Mouse (Mus musculus) layer of hippocampus, postnatal 25 days (tissue): ENCODE results near the gene Olfr213. TPM values are rescaled to one million over a fixed set of nuclear protein-coding genes. Genes with fewer than 3 reads are reported as not detected.
"Not testable (repeated sequence)": the region's sequence is repeated elsewhere in the genome, so short reads cannot be mapped to it uniquely, and the experiment has no call there.

ENCODE experiments used
- DNase-seq, 2 experiments: peaks; one replicate each; pipeline ENCODE4 v3.0.0; 2022; ENCODE audit warnings: mixed read lengths in 2 of 2, low spot score in 1 of 2; ENCODE audit errors: extremely low spot score in 1 of 2
- total RNA-seq, 2 experiments: library from RNA; stranded (reverse); gene quantifications; 2 replicates each; pipeline ENCODE4 v1.2.3; 2021

Olfr213 gene
- total RNA-seq = not detected

DNA sequence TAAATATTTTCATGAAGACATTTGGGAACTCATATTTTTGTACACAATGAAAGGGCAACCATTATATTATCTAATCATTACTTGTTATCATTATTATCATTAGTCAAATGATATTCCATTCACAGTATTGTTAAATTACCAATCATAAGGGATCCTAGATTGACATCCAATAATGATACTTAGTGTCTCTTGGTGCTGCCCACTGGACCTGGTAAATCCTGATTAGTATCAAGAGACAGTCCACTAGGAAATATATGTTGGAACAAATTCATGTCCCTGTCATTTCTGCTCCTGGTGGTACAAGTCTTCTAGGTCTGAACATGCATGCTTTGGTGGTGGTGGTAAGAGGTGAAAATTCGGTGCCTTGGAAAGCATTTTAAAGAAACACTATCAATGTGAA is at the start of gene Olfr213:
TSS of gene Olfr213 (plus strand) at position 301 of the 400 bp plus-strand sequence.
- DNase-seq = no peak

DNA sequence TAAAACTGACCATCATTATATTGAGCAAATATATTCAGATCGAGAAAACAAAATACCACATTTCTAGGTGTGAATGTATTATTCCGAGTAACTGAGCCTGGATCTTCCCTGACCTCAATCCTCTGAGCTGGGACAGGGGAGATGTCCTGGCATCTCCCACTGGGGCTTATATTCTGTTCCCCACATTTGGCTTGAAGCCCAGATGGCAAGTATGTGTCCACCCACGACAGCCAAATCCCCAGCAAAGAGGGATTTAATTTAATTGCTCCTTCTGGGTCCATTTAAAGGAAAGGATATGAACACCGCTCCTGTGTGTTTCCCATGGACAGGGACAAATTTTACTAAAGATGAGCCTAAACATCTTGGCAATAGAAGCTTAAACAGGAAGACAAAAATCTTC is 49.5 kb upstream of the Olfr213 start, which contains the start of gene Olfr211:
TSS of gene Olfr211 (plus strand) at position 301 of the 400 bp plus-strand sequence.
- no peak for DNase-seq

DNA sequence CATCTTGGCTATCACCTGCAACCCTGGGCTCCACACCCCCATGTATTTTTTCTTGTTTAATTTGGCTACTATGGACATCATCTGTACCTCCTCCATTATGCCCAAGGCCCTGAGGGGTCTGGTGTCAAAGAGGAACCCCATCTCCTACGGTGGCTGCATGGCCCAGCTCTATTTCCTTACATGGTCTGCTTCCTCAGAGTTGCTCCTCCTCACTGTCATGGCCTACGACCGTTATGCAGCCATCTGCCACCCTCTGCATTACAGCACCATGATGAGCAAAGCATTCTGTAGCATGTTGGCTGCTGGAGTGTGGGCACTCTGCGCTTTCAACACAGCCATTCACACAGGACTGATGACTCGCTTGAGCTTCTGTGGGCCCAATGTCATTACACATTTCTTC is 44.5 kb upstream of the Olfr213 start:
- no peak for DNase-seq

DNA sequence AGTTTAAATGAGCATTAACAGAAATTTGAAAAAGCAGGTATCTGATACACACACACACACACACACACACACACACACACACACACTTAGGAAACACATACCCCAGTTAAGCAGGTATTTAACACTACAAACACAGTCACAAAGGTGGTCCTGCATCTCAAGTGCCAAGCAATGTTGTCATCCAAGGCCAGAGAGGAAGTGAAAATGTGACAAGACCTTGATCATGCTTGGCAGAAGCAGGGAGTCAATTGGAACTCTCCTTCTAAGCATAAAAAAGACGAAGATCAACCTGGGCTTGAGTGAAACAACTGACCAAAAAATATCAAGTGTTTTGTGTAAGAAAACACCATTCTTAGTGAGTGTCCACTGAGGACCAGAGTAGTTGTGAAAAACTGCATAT is 42.3 kb upstream of the Olfr213 start:
- no peak for DNase-seq

DNA sequence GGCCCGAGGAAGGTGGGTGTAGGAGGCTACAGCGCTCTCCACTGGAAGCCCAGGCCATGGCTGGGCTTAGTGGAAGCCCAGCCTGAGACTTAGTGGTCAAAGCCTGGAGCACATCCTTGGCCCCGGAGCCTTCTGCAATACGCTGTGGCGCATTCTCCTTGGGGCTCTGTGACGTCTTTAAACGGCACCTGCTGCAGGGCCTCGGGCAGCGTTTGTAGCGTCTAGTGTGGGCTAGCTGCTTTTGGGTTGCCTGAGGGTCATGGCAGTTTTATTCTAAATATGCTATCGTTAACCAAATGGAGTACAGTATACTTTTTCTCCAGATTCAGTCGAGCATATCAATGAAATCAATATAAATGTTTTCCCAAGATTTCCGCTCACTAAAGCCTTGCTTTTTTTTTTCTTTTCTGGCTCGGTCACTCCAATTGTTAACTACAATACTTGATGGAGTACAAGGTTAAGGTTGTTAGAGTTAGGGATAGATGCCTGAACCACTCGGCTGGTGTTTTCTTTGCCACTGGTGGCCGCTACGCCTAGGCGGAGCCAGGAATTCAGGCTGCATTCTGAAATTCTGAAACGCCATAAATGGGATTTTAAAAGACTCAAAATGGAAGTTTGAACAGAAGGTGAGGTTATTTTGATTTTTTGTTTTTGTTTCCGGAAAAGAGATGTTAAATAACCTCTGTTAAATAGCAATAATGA is 31.8 kb upstream of the Olfr213 start, which contains the start of gene Olfr212:
TSS of gene Olfr212 (plus strand) at position 215 of the 702 bp plus-strand sequence.
- DNase-seq = not testable (repeated sequence)

DNA sequence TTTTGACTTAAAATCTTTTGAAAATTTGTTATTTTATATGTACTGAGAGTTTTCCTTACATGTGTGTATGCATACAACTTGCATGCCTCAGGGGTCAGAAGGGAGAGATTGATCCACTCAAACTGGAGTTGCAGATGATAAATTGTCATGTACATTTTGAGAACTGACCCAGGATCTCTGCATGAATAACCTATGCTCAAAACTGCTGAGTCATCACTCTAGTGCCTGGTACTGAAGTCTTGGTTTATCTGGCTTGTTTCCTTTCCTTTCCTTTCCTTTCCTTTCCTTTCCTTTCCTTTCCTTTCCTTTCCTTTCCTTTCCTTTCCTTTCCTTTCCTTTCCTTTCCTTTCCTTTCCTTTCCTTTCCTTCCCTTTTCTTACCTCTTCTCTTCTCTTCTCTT is 23.4 kb upstream of the Olfr213 start:
- DNase-seq = no peak

DNA sequence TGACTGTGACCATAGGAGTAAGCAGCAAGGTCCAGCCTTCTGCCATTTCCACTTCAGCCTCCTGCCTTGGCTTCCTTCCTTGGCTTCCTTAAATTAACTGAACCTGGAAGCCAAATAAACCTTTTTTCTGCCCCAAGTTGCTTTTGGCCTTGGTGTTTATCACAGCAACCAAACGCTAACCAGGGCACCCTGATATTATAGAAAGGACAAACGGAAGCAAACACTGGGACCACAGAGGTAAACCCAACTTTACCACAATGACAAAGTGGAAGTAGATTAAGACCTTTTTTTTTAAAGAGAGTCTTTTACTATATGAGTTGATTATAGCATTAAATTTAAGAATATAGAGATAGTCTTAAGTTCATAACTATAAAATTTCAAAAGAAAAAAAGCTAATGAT is 4.2 kb downstream of the Olfr213 start:
- no peak for DNase-seq

DNA sequence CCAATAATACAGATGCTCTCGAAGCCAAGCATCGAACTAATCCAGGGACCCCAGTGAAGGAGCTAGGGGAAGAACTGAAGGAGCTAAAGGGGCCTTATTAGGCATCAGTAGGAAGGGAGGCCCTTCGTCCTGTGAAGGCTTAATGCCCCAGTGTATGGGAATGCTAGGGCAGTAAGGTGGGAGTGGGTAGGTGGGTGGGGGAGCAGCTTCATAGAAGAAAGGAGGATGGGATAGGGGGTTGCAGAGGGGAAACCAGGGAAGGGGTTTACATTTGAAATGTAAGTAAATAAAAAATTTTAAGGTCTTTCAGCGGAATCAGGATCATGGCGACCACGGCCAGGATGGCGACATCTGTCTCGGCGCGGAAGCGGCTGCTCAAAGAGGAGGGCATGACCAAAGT is 12.6 kb downstream of the Olfr213 start, which contains the start of gene Gm5580:
TSS of gene Gm5580 (plus strand) at position 301 of the 400 bp plus-strand sequence.
- not testable (repeated sequence) for DNase-seq

DNA sequence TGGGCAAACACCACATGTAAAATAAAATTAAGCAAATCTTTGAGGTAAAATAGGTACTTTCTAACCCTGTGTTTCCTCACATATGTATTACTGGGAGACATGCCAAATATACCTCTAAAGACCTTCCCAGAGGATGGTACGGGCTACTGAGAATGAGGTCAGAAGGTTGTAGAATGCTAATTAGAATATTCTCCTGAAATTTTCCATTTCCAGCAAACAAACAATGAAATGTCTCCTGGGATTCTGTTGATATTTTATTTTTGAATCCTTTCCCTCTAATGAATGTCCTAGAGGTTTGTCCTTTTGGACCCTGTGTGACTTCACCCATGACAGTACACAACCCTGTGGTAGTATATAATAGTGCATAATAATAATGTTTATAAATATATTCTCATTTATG is 15.7 kb downstream of the Olfr213 start, which contains the start of gene Olfr214:
TSS of gene Olfr214 (plus strand) at position 301 of the 400 bp plus-strand sequence.
- DNase-seq = no peak

DNA sequence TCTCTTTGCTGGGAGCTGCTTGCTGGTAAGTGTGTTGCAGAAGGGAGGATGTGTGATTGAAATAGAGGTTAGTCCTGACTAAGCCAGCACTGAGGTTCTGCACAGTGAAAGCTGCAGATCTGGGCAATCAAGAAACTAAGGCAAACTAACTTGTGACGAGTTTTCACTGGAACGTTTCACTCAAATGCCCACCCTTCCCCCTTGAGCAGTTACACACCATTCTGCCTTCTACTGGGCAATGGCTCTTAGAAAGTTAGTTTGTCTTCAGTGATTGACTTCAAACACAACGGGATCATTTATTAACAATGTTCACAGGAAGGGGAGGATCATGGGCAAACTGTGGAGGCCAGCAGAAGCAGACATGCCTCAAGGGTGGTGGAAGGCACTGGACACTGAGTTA is 16.7 kb downstream of the Olfr213 start:
- DNase-seq = no peak

DNA sequence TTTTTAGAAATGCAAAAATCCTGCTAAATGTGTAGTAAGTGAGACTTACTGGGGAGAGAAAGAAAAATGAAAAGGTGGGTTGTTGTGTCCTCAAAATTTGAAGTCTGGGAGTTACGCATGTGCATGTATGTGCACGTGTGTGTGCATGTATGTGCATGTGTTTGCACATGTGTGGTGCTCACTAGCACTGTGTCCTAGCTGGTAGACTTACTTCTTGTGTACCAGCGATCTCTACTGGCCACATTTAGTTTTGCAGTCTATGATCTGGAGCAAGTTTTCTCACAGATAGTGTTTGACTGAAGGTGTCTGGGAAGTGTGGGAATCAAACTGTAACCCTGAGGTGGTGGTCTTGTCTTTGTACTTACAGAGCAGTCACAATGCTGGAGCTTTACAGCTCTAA is 31.6 kb downstream of the Olfr213 start:
- DNase-seq = peak in 1 of 2 experiments; percentile 36

DNA sequence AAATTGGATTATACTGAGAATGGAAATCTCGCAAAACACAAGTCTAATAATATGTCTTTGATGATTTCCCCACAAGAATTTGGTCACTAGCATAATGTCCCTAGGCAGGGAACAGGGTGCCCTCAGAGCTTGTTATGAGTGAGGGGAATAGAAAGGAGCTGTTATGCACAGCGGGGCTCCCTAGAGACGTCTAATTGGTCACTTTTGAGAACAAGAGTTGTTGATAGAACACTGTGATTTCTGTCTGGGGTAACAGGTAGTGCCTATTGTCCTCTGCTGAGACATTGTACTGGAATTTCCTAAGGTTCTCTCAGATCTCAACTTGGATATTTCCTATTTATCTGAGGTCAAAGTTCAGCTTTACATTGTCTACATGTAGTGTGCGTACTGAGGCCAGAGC is 45.8 kb downstream of the Olfr213 start, which contains the start of gene Olfr215:
TSS of gene Olfr215 (minus strand) at position 101 of the 400 bp plus-strand sequence.
- DNase-seq = no peak

Other genes with a start within 250 kb of the Olfr213 start
- 10 to 100 TPM; 57.3 to 58.9 TPM for gene March8, start 200.4 kb upstream of the Olfr213 start, total RNA-seq
- 1 to 10 TPM; 2.5 to 4.0 TPM for gene Alox5, start 77.3 kb upstream of the Olfr213 start, total RNA-seq
- gene Olfr211, start 49.4 kb upstream of the Olfr213 start, total RNA-seq = not detected
- gene Olfr212, start 31.9 kb upstream of the Olfr213 start, total RNA-seq = not detected
- 1 to 10 TPM; 2.6 to 2.8 TPM for gene Gm5580, start 12.7 kb downstream of the Olfr213 start, total RNA-seq
- not detected for gene Olfr214, start 15.8 kb downstream of the Olfr213 start, total RNA-seq
- not detected for gene Olfr215, start 45.7 kb downstream of the Olfr213 start, total RNA-seq
- gene Zfp422, start 90.5 kb downstream of the Olfr213 start, total RNA-seq = 10 to 100 TPM; 21.9 to 24.4 TPM
- gene Depp1, start 112.2 kb downstream of the Olfr213 start, total RNA-seq = 1 to 10 TPM; 1.1 to 2.9 TPM
- gene Rassf4, start 135.5 kb downstream of the Olfr213 start, total RNA-seq = 1 to 10 TPM; 2.2 to 2.8 TPM
- gene Tmem72, start 178.5 kb downstream of the Olfr213 start, total RNA-seq = under 1 TPM; 0.21 to 0.22 TPM